ENCODE assay signal across 10 mouse cellular contexts in the genomic region with DNA sequence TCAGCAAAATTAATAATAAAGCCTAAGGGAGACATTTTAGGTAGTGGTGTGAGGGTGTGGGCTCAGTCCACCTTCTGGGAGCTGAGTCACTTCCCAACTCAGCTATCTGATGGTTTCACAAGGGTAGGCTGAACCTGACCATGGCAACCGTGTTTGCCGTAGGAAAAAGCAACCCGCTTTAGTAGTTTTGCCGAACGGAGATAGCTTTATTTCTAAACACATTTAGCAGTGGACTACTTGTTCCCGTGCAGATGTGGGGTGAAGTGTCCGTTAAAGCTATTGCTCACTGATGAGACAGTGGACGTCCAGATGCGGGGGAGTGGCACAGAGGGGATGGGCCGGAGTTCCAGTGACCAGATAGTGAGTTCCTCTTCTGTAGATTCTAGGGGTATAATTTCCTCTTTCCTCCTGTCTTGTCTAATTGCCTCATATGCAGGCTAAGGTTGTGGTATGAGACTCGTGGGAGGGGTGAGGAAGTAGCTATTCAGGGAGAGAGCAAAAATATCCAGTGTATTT.
DNase-seq lines count a peak whose midpoint lies in the region; ATAC-seq and TF ChIP-seq lines count a peak whose summit lies in the region.
"Had no signal": no experiment of that assay in that cellular context is flagged by ENCODE, and none has a peak within 500 bp of the region (broad histone marks: within the 10 kb centered on the region; RNA-seq: fewer than 3 reads in every experiment).

No protein-coding gene starts in this region.

- peaks cover 4% of the 10 kb centered on the region; the same call in 1 of the 2 replicates for H3K4me1 ChIP-seq in embryonic facial prominence, embryonic 14.5 days (ENCODE audit: control insufficient read depth, insufficient read depth, low read length)
- peaks cover 34% of the 10 kb centered on the region for H3K4me1 ChIP-seq in embryonic facial prominence, embryonic 10.5 days
- H3K4me1 ChIP-seq in stomach, embryonic 15.5 days, result 0 out of 2 replicates have a peak, but pooled peaks cover 10% of the 10 kb centered on the region
- H3K4me1 ChIP-seq in stomach, postnatal 0 days (replicated peaks; ENCODE audit: control insufficient read depth, insufficient read depth), result 0 out of 2 replicates have a peak, but pooled peaks cover 3% of the 10 kb centered on the region
- H3K4me1 ChIP-seq in liver, embryonic 16.5 days (ENCODE audit: control insufficient read depth, low read depth, low read length), result peaks cover 78% of the 10 kb centered on the region

- H3K36me3 ChIP-seq in embryonic facial prominence, embryonic 14.5 days (ENCODE audit: control insufficient read depth, insufficient read depth, low read length), result no peaks in the 10 kb centered on the region
- no peaks in the 10 kb centered on the region for H3K36me3 ChIP-seq in embryonic facial prominence, embryonic 10.5 days (replicated peaks)
- H3K36me3 ChIP-seq in stomach, embryonic 15.5 days, result no peaks in the 10 kb centered on the region
- H3K36me3 ChIP-seq in stomach, postnatal 0 days (ENCODE audit: control insufficient read depth, insufficient read depth, low read length), result no peaks in the 10 kb centered on the region
- H3K36me3 ChIP-seq in liver, embryonic 16.5 days (ENCODE audit: control insufficient read depth, insufficient read depth), result no peaks in the 10 kb centered on the region

- no peak overlapping the region for H3K27ac ChIP-seq in embryonic facial prominence, embryonic 14.5 days (replicated peaks; ENCODE audit: low read depth, low read length)
- no peak overlapping the region for H3K27ac ChIP-seq in embryonic facial prominence, embryonic 10.5 days (replicated peaks)
- H3K27ac ChIP-seq in stomach, embryonic 15.5 days, result 0 out of 2 replicates have a peak overlapping the region, but pooled peaks have one; percentile 10
- no peak overlapping the region for H3K27ac ChIP-seq in stomach, postnatal 0 days (replicated peaks)
- peak overlapping the region; percentile 87 for H3K27ac ChIP-seq in liver, embryonic 16.5 days (ENCODE audit: low read length)

- H3K27me3 ChIP-seq in embryonic facial prominence, embryonic 14.5 days (replicated peaks; ENCODE audit: control insufficient read depth, insufficient read depth, low read length), result no peaks in the 10 kb centered on the region
- 0 out of 2 replicates have a peak, but pooled peaks cover 5% of the 10 kb centered on the region for H3K27me3 ChIP-seq in embryonic facial prominence, embryonic 10.5 days (replicated peaks; ENCODE audit: low read depth, poor library complexity, severe bottlenecking)
- H3K27me3 ChIP-seq in stomach, embryonic 15.5 days (replicated peaks), result no peaks in the 10 kb centered on the region
- no peaks in the 10 kb centered on the region for H3K27me3 ChIP-seq in stomach, postnatal 0 days (ENCODE audit: control insufficient read depth, insufficient read depth, low read length)
- no peaks in the 10 kb centered on the region for H3K27me3 ChIP-seq in liver, embryonic 16.5 days (ENCODE audit: control insufficient read depth, insufficient read depth, low read depth, low read length)

- H3K4me2 ChIP-seq in embryonic facial prominence, embryonic 14.5 days (ENCODE audit: low read depth, low read length), result peak overlapping the region; percentile 35; the same call in 1 of the 2 replicates
- H3K4me2 ChIP-seq in stomach, embryonic 15.5 days, result peak overlapping the region; percentile 25
- H3K4me2 ChIP-seq in stomach, postnatal 0 days (replicated peaks; ENCODE audit: low read depth), result no peak overlapping the region
- H3K4me2 ChIP-seq in liver, embryonic 16.5 days (ENCODE audit: low read depth, low read length), result peak overlapping the region; percentile 83

- no peak for TF ChIP-seq CTCF in stomach, postnatal 0 days (IDR thresholded peaks at IDR 0.05; ENCODE audit: low read depth)

- H3K9me3 ChIP-seq in embryonic facial prominence, embryonic 14.5 days (ENCODE audit: control insufficient read depth, low read length), result no peaks in the 10 kb centered on the region
- no peaks in the 10 kb centered on the region for H3K9me3 ChIP-seq in embryonic facial prominence, embryonic 10.5 days
- no peaks in the 10 kb centered on the region for H3K9me3 ChIP-seq in stomach, embryonic 15.5 days
- no peaks in the 10 kb centered on the region for H3K9me3 ChIP-seq in stomach, postnatal 0 days (ENCODE audit: control insufficient read depth, low read length)
- H3K9me3 ChIP-seq in liver, embryonic 16.5 days (replicated peaks; ENCODE audit: control insufficient read depth, low read length), result no peaks in the 10 kb centered on the region

- no peak for ATAC-seq in embryonic facial prominence, embryonic 14.5 days (ENCODE audit: low read depth)
- ATAC-seq in stomach, embryonic 15.5 days (ENCODE audit: insufficient read depth, low FRiP score, low read depth), result no peak
- ATAC-seq in stomach, postnatal 0 days (ENCODE audit: low FRiP score, low TSS enrichment), result no peak
- ATAC-seq in liver, embryonic 16.5 days (ENCODE audit: low read depth), result peak; percentile 80

- 68% methylated on average over 11 of the region's 11 CpGs for WGBS in embryonic facial prominence, embryonic 14.5 days
- WGBS in embryonic facial prominence, embryonic 10.5 days, result 80% methylated on average over 11 of the region's 11 CpGs
- WGBS in stomach, embryonic 15.5 days, result 68% methylated on average over 11 of the region's 11 CpGs
- WGBS in stomach, postnatal 0 days, result 62% methylated on average over 11 of the region's 11 CpGs
- WGBS in liver, embryonic 16.5 days (ENCODE audit: insufficient replicate concordance), result 12% methylated on average over 11 of the region's 11 CpGs

- H3K4me3 ChIP-seq in embryonic facial prominence, embryonic 14.5 days (ENCODE audit: low read depth, low read length), result no peak overlapping the region
- no peak overlapping the region for H3K4me3 ChIP-seq in embryonic facial prominence, embryonic 10.5 days
- H3K4me3 ChIP-seq in stomach, embryonic 15.5 days (replicated peaks), result no peak overlapping the region
- no peak overlapping the region for H3K4me3 ChIP-seq in stomach, postnatal 0 days (ENCODE audit: low read depth, low read length)
- H3K4me3 ChIP-seq in liver, embryonic 16.5 days (ENCODE audit: low read depth, low read length), result peak overlapping the region; percentile 55

- no peak overlapping the region for H3K9ac ChIP-seq in embryonic facial prominence, embryonic 14.5 days (ENCODE audit: low read depth, low read length)
- no peak overlapping the region for H3K9ac ChIP-seq in stomach, embryonic 15.5 days
- H3K9ac ChIP-seq in stomach, postnatal 0 days (ENCODE audit: low read length), result no peak overlapping the region
- peak overlapping the region; percentile 63 for H3K9ac ChIP-seq in liver, embryonic 16.5 days (ENCODE audit: low read depth, low read length)

- no peak for DNase-seq in embryonic facial prominence, embryonic 14.5 days (ENCODE audit: low spot score)
- DNase-seq in embryonic facial prominence, embryonic 10.5 days (ENCODE audit: low spot score), result no peak
- no peak for DNase-seq in stomach, postnatal 0 days (ENCODE audit: low spot score)
- DNase-seq in ovary, postnatal 36 days (ENCODE audit: low spot score), result no peak
- DNase-seq in urinary bladder, adult 18-20 months (ENCODE audit: low spot score in 2 of 2), result no peak
- no peak for DNase-seq in frontal cortex, postnatal 25 days (ENCODE audit: low spot score in 2 of 2)
- DNase-seq: kidney, postnatal 36 days; midbrain, embryonic 14.5 days had no signal

- no peak for TF ChIP-seq EP300 in stomach, postnatal 0 days (optimal IDR thresholded peaks at IDR 0.05)

Comparison
In these comparisons a context has a peak if more than half of its experiments do, and no peak if none do; other contexts are left out.
1. H3K27ac ChIP-seq: peak in stomach, embryonic 15.5 days (single experiment) and liver, embryonic 16.5 days (single experiment); none in embryonic facial prominence, embryonic 14.5 days (single experiment), embryonic facial prominence, embryonic 10.5 days (single experiment) and stomach, postnatal 0 days (single experiment).